Mouse (Mus musculus): Measurements from ENCODE around the gene Camk2b. TPM values are rescaled to one million over a fixed set of nuclear protein-coding genes. Genes with fewer than 3 reads are reported as not detected.

Camk2b gene
- polyA plus RNA-seq, 1 experiment: 3.0 TPM

DNA sequence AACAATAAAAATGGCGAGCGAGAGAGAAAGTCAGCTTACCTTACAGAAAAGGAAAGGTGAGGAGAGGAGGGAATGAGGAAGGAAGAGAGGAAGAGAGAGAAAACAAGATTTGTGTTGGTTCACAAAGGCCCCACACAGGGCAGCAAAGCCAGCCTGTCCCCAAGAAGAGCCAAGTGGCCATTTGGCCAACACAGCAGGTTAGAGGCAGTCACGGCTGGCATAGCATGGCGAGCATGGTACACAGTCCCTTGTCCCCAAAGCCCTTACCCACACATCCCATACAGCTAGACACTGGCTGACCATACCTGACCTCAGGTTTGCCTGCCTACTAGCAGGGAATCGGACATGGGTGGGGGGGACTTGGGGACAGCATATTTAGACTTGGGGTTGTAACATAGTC, 82.5 kb downstream of the Camk2b start:
- no peak for DNase-seq (ENCODE audit: low spot score)

DNA sequence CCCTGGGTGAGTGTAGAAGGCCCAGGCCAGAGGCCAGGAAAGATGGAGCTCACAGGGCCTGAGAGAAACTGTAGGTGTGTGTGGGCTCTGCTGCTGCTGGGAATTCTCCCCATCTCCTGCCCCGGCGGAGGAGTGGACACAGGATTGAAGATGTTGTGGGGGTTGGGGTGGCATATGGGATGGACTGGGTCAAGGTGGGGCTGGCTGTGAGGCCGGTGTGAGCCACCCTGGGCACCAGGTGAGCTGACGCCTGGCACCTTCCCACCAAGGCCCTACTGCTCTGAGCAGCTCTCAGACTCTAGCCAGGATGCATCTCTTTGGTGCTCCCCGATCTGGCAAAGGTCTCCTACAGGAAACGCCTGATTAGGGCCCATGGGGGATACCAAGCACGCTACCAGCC, 84.8 kb downstream of the Camk2b start:
- no peak for DNase-seq (ENCODE audit: low spot score)

DNA sequence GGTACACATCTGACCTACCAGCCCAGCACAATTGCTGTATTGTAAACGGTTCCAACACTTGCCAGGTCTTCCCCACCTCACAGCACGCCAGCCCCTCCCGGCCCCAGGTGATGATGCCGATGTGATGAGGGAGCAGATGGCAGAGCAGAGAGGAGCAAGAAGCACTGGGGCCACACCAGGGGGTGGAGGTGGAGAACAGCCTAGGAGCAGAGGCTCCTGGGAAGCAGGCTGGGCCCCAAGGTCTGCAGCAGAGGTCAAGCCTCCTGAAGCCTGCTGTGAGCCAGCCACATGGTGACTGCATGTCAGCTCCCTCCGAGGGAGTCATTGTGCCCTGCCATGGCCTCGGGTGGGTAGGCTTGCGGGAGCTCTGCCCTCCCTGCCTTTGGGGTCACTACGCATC, 85.6 kb downstream of the Camk2b start:
- DNase-seq (ENCODE audit: low spot score): no peak

DNA sequence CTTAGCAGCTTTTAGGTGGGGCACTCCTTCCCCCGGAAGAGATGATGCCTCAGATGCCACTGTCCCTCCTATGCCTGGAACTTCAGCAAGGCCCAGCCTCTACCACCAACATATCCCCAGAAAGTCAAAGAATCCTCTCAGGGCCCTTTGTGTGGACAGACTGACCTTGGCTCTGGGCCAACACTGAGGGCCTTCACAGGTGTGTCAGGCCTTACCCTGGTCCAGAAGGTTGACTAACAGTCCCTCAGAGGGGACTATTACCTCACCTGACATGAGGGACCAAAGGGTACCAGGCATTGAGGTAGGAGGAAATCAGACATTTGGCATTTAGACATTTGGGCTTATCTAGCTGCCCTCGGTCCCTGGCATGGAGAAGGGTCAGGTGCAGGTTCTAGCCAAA, 86.1 kb downstream of the Camk2b start:
- DNase-seq (ENCODE audit: low spot score): no peak

DNA sequence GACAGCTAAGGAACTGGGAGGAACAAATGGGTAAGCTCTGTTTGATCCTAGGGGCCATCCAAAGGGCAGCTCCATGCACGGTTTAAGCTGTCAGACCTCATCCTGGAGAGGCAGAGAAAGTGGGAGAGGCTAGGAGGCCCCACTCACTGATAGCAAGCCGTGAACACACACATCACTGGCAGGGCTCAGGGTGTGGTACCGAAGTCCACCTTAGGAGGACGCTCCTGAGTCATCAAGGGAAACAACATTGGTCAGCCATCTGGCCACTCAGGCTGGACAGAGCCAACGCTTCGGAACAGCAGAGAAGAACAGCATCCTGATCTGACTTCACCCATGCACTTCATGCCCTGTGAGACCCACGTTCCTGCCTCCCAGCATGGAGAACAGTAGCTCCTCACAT, 87.1 kb downstream of the Camk2b start:
- DNase-seq (ENCODE audit: low spot score): no peak

DNA sequence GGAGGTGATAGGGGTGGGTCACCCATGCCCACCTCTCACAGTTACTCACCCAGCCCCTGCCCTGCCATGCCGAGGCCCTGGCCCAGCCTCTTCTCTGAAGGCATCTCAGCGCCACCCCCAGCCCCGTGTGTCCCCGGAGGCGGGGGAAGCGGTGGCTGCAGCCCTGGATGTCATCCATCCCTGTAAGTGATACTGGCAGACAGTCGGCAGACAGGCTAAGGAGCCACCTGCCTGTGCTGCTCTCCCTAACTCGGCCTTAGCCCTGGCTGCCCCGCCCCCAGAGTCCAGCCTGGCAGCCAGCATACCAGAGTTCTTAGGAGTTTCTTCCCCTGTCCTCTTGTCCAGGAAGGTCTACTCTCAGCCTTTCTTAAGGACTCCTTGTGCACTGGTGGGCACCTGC, 90.1 kb downstream of the Camk2b start:
- no peak for DNase-seq (ENCODE audit: low spot score)

DNA sequence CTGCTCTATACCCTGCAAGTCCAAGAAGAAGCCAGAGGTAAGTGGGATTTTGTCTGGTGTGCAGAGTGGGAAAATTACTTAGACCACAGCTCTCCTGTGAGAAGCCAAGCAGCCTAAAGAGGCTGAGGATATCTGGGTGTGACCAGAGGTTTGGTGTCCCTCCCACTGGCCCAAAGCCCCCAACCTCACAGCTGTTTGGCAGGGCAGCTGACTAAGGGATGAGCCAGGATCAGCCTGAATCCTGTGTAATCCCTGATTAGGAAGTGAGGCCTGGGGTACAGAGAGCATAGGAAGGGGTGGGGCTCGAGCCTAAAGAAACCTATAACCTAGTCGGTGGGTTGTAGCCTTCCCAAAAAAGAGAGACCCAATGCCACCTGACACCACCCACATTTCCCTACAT, 91.1 kb downstream of the Camk2b start:
- DNase-seq (ENCODE audit: low spot score): no peak

DNA sequence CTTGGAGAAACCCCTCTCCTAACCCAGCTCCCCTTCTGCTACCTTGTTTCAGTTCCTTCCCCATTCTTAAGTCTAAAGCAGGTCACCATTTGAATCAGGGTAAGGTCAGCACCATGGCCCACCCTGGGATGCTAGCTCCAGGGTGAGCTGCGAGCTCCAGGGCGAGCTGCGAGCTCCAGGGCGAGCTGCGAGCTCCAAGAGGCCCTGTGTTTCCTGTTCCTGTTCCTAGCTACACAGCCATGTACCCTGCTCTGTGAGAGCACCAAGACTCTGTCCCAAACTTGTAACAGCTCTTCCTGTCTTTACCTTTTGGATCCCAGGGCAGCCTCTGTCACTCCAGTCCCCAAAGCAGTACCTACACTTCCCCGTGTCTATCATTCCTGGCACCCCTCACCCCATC, 92.1 kb downstream of the Camk2b start:
- DNase-seq (ENCODE audit: low spot score): no peak

DNA sequence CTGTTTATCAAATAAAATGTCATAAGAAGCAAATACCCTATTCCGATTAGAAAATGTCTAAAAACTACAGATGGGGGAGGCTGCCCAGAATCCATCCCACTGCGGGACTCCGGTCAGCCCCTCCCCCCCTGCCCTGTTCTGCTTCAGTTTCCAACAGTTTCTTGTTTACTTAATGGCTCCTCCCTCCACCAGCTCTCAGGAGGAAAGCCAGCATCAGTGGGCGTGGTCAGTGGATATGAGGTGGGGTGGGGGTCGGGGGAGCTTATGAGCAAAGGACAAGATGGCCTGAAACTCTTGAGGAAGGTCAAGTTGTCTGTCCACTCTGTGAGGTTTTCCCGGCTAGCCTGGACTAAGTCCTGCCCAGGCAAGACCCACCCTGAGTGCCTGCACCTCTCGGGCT, 93.0 kb downstream of the Camk2b start:
- DNase-seq (ENCODE audit: low spot score): no peak

DNA sequence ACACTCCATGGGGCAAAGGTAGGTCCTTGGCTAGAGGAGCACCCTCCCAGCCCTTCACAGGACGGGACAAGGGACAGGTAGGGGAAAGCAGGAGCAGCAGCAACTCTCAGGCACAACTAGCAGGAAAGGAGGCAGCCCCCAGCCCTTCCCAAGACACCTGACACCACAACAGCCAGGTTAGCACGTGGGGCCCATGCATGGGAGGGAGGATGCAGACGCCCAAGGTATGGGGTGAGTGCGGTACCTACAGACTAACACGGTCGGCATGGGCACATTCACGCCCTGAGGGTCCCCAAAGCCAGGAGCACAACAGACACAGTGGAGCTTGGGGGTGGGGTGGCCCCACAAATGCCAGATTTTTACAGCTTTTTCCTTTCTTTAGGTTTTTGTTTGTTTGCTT, 95.0 kb downstream of the Camk2b start:
- DNase-seq (ENCODE audit: low spot score): no peak

DNA sequence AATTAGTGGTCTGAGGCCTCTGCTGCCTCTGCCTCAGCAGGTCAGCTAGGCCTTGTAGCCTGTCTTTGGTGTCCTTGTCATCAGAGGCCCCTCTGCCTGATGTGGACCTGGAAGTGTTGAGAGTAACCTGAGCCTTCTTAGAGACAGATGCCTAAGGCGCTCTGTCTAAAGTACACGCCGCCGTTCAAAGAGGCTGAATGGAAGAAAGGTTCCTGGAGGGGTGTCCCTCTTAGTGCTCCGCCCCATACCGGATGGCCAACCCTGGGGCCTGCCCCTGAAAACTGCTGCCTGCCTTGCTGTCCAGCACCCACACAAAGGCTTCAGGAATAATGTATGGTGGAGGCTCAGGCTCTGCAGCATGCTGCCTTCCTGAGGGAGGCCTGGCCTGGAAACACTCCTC, 97.9 kb downstream of the Camk2b start:
- no peak for DNase-seq (ENCODE audit: low spot score)

DNA sequence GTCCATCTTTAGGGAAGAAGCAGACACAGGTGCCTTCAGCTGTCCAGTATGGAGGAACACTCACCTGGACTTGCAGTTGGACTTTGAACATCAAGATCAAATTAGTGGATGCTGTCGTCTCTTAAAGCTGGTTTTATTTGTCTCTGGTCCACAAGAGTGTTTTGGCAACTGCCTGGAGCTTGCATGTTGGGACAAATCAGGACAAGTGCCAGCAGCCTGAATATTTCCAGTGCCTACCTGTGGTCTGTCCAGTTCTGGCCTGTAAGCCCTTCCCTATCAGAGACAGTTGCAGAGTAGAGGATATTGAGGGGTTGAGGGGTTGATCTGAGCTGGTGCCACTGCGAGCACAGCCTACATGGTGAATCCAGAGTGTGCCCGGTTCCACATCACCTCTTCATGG, 99.4 kb downstream of the Camk2b start:
- DNase-seq (ENCODE audit: low spot score): no peak

DNA sequence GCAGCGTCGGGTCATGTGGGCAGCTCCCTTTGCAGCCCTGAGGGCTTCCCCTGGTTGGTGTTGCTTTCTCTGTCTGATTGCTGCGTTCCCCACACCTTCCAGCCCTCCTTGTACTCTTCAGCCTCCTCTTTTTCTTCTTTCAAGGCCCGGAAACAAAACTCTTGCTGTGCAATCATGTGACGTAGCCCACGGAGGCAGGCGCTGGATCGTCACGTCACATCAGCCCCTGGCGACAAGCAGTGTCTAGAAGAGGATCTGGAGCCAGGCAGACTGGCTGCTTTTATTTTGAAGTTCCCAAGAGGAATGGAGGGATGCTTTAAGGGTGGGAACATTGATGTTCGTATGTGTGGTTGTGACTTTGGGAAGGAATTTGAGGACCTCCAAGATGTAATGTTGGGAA, 100.3 kb downstream of the Camk2b start:
- DNase-seq (ENCODE audit: low spot score): no peak

DNA sequence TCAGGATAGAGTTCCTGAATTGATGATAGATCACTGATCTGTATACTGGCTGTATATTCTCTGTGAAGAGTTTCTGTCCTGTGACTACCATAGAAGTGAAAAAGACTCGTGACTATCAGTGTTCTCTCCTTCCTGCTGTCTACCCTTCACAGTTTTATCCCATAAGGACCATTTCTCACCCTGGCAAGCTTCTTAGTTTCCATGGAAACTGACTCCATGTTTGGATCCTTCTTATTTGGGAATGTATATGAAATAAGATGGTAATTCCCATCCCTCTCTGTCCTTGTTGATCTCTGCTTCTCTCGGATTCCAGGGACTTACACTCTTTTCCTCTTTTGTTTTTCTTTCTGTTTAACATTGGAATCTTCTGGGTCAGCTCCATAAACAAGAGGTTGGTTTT, 106.1 kb downstream of the Camk2b start:
- no peak for DNase-seq (ENCODE audit: low spot score)

DNA sequence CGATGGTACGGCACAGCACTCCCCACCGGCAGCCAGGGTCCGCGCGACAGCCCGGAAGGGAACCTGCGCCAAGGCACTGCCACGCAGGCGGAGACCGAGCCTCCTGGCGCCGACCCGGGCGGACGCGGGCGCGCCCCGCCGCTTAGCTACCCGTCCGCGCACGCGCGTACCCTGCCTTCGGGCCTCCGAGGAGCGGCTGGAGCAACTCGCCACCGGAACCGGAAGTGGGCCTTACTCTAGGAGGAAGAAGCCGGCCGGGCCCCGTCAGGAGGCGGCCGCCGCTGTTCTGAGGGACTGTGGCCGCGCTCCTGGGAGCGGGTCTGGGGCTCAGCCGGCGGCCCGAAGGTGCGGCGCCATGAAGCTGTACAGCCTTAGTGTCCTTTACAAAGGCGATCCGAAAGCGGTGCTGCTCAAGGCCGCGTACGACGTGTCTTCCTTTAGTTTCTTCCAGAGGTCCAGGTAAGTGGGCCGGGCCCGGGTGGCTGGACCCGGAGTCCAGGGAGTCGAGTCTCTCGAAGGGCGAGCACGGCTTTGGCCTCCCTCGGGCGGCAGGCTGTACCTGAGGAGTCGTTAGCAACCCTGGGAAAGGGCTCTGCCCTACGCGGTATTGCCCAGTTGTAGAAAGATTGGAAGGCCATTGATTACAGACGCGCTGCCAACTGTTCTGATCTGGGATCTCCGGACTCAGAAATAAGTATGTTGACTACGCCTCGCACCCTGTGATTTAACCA, 110.5 kb downstream of the Camk2b start, which contains the start of gene Ykt6:
Gene Ykt6 (plus strand): TSS at position 148 of the 731 bp plus-strand sequence.
- DNase-seq (ENCODE audit: low spot score): peak; percentile 92

DNA sequence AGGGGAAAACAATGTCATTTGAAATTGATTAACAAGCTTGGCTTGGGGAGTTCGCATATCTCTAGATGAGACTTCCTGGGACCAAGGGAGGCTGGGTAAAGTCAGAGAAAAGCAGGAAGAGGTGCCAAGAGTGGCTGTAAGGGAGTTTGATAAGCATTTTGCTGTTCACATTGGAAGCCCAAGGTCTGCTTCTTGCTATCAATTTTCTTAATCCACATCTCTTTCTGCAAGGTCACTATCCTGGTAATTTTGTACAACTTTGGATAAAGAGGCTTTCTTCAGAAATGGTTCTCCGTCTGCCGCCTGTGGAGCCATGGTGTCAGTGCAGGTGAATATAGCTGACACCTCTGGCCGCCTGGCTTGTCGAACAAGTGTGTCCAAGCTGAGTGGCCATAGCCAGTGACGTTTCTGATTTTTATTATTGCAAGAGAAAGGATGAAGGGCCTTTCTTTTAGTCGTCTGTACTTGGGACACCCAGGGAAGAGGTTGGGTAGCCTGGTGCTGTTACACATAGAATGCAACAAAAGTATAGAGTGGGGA, 111.1 kb downstream of the Camk2b start:
- no peak for DNase-seq (ENCODE audit: low spot score)

DNA sequence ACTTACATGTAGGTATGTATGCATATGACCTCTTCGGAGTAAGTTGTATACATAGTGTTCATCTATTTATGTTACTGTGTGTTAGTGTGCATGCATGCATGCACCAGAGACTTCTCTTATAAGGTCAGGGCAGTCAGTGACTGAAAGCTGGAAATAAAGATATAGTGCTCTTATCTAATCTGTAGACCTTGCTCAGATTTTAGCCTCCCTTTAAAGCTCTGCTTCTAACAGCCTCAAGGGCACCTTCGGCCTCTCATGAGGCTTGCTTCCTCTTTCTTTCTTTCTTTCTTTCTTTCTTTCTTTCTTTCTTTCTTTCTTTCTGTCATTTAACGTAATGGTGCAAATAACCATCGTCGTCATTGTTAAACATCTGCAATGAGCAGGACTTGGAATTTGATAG, 111.7 kb downstream of the Camk2b start:
- DNase-seq (ENCODE audit: low spot score): no peak

DNA sequence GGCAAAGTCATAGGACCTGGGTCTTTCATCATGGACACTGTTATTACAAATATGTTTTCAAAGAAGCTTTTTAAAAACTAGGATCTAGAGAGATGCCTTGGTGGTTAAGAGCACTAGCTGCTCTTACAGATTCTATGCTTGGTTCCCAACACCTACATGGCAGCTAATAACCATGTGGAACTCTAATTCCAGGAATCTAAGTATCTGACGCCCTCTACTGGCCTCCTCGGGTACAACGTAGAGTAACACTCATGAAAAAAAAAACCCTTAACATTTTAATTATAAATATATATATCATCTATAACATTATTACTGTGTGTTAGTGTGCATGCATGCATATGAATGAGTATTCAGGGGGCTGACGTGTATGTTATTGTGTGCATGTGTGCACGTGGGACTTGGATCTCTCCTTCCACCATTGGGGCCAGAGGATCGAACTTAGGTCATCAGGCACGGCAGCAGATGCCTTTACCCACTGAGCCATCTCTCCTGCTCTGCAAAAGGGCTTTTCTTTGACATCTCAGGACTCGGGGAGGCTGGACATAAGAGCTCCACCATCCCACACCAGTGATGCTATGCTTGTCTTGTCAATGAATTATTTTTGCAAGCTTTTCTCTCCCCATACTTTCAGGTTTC, 112.9 kb downstream of the Camk2b start:
- no peak for DNase-seq (ENCODE audit: low spot score)

DNA sequence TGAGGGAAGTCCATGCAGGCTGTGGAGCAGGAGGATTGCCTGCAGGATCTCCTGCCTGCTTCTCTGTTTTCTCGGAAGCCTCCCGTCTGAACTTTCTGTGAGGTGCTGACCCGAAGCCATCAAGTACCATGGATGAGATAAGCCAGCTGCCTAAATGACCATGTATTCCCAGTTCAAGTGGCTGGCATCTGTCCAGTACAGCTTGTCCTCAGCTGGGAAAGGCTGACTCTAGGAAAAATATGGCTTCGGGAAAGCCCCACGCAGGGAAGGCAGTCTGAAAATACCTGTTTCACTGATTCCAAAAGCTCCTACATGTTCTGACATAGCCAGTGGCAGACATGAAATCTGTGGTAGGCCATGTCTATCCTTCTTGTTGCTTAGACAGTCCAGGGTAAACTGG, 113.7 kb downstream of the Camk2b start:
- peak; percentile 16 for DNase-seq (ENCODE audit: low spot score)

DNA sequence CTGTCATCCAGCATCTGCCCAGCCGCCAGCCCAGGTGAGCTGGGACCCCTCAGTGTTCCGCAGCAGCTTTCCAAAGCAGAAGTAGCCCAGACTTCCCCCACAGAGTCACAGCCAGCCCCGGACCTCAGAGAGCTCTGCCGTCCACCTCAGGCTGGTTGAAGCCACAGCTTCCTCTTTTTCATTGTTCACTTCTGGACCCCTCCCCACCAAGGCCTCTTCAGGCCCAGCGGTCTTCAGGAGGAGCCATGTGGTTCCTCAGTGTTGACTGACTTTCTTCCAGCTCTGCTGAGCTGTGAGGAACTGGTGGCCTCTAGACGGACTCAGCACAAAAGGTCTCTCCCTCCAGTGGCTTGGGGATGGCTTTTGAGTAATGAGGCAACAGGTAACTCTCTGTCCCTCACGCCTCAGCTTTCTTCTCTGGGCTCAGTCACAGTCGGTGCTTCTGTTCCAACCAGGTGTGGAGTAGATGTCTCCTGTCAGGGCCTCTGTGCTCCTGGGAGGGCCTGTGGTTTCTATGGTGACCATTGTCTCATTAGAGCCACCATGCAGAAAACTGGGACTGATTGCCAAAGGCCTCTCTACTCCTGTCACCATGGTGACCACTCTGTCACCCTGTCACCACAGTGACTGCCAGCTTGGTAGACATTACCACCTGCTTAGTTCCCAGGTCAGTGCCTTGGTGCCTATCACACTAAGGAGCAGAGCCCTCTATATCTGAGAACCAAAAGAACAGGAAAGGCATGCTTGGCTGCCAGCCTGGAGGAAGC, 116.4 kb downstream of the Camk2b start, which contains the start of gene Gck:
Gene Gck (minus strand): TSS at position 496 of the 767 bp plus-strand sequence.
- no peak for DNase-seq (ENCODE audit: low spot score)

DNA sequence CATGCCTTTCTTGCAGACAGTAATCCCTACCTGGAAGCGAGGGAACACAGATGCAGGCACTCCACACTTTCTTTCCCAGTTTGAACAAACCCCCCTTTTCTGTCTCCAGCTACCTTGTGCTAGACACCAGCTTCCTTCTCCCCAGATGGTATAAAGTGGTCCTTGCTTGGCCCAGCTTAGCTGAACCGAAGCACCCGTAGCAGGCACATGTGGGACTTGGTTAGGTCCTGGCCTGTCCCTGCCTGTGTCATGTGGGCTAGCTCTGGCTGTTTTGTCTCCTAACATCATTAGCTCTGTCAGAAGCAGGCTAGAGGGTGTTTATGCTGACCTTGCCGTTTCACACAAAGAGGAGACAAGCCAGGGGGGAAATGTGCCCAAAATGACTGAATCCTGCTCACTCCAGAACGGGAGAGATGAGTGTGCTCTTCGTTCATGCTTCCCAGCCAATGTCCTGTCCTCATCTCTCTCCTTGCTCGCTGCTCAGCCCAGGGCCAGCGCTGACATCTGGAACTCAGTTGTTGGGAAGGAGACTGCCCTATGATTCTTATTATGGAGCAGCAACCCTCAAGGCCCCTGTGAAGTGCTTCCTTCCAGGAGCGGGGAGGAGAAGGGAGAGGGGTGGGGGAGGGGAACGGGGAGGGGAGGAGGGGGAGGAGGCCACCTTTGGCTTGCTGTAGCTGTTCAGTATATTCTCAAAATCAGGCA, 117.5 kb downstream of the Camk2b start:
- peak; percentile 15 for DNase-seq (ENCODE audit: low spot score)

DNA sequence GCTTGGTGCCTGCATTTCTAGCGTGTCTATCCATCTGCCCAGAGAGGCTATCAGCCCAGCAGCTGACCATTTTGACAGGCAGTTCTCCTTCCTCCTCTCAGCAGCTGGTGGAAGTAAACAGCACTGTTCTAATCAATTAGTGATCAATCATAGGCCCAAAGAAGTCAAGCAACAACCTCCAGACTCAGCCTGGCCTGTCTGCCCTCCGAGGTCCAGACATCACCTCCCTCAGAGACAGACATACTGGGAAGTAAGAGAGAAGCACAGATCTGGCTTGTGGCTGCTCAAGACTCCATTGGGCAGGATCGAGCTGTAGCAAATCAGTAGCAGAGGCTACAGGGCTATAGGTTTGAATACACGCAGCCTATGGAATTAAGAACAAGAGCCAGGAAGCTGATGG, 118.4 kb downstream of the Camk2b start:
- peak; percentile 11 for DNase-seq (ENCODE audit: low spot score)

Measured in urinary bladder, adult 2 months (tissue).